Mouse (Mus musculus) kidney, postnatal 10 days (tissue): ENCODE measurements around the gene Plekhh2.

ENCODE experiments used
- DNase-seq: peaks from one replicate; pipeline ENCODE4 v3.0.0; 2021; ENCODE audit warnings: mixed read lengths

Gene Plekhh2

GRCm38 (mm10) chr17:84511682-84512515 is at the start of gene Plekhh2:
Plekhh2 (plus strand) TSS chr17:84511895.
- peak; percentile 93 for DNase-seq

- DNase-seq = peak; percentile 99
Measured at GRCm38 (mm10) chr17:84465753-84466608, 45.7 kb upstream of the Plekhh2 start, which contains the start of gene Thada. Thada (minus strand) TSS chr17:84466205.

GRCm38 (mm10) chr17:84474312-84474711 is 37.4 kb upstream of the Plekhh2 start:
- peak; percentile 46 for DNase-seq

- DNase-seq = no peak
Measured at GRCm38 (mm10) chr17:84477176-84477575, 34.5 kb upstream of the Plekhh2 start.

- DNase-seq = no peak
Measured at GRCm38 (mm10) chr17:84478276-84478675, 33.4 kb upstream of the Plekhh2 start.

- peak; percentile 37 for DNase-seq
Measured at GRCm38 (mm10) chr17:84480464-84481355, 31.0 kb upstream of the Plekhh2 start.

DNA sequence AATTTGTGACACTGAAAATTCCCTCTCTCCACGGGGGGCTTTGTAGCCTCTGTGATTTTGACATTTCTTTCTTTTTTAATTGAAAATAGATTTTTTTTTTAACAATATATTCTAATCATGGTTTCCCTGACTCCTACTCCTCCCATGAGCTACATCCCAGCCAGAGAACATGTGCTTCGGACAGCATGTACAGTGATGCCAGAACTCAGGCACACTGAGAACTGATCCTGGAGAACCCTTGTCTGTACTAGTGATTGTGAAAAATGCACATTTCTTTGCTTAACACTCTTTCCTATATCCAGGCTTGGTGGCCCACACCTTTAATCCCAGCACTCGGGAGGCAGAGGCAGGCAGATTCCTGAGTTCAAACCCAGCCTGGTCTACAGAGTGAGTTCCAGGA is 28.9 kb upstream of the Plekhh2 start:
- no peak for DNase-seq

DNA sequence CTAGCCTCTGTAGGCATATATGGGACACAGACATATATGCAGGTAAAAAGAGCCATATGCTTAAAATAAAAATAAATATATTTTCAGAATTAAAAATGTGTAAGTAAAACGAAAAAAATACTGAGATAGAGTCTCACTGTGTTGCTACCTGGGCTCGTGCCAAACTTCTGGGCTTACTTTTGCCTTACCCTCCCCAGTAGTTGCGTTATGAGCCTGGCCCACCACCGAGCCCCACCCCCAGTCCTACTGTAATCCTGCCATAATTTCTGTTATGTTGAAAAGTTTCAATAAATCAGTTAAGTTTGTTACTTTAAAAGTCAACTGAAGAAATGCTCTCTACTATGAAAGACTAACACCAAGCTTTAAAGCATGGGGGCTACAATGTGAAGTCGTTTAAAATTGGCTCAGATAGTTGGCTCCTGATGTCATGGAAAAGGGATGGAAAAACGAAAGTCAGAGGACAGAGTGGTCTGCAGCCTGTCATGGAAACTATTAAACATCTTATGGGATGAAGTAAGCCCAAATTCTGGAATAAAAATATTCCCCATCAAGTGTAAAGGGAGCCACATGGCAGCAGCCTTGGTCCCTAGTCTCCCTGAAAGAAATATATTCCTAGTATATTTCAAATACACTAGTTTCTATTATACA is 27.9 kb upstream of the Plekhh2 start:
- DNase-seq = peak; percentile 27

DNA sequence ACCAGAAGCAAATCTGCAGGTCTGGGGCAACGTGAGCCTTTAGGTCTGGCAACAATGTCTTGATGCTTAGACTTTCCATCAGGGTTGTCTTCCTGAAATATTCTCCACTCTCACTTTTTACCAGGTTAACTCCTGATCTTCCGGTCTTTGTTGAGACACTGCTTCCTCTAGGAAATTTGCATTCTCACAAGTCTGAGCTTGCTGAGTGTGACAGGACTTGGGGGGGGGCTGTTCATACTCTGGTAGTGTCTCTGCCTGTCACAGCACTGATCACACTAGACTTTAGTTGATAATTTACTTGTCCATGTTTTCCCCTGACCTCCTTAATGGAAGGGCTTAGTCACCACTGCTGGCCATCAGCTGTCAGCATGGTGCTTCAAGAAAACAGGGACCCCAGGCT is 24.3 kb upstream of the Plekhh2 start:
- no peak for DNase-seq

GRCm38 (mm10) chr17:84492255-84492880 is 19.3 kb upstream of the Plekhh2 start:
- no peak for DNase-seq

DNA sequence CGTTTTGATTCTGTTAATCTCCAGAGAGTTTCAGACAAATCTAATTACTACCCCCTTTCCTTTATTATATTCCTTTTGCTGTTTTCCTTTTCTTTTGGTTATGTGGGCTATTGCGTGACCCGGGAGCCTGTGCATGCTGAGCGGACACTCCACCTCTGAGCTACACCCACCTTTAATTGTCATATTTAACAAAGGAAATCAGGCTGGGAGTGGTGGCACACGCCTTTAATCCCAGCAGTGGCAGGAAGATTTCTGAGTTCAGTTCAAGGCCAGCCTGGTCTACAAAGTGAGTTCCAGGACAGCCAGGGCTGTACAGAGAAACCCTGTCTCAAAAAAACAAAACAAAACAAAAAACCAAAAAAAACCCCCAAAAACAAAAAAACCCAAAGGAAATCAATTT is 14.7 kb upstream of the Plekhh2 start:
- DNase-seq = no peak

- DNase-seq = no peak
Measured at GRCm38 (mm10) chr17:84497559-84497958, 14.1 kb upstream of the Plekhh2 start.

DNA sequence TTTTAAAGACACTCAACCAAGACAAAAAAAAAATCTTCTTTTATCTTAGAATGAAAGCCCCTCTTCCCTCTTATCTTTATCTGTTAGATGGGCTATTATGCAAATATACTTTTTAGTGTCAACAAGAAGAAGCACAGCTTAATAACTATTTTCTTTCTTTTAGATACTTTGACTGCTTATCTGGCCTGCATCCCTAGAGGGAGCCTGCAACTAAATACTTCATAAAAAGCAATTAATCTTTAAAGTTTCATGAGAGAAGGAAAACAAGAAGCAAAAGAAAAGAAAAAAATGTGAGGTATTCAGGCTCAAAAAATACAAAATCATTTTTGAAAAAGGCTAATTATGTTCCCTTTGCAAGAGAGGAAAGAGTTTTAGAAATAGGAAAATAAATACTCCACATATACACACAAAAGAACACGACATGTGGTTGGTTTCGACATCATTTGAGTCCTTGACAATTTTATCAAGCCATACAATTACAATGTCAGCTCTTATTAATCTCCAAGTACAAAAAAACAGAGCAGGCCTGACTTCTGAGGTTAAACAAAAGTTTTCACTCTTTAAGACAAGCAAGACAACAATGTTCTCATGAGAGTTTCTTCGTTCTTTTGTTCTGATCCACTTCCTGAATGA is 13.6 kb upstream of the Plekhh2 start:
- no peak for DNase-seq

GRCm38 (mm10) chr17:84498639-84499038 is 13.1 kb upstream of the Plekhh2 start:
- peak; percentile 70 for DNase-seq

DNA sequence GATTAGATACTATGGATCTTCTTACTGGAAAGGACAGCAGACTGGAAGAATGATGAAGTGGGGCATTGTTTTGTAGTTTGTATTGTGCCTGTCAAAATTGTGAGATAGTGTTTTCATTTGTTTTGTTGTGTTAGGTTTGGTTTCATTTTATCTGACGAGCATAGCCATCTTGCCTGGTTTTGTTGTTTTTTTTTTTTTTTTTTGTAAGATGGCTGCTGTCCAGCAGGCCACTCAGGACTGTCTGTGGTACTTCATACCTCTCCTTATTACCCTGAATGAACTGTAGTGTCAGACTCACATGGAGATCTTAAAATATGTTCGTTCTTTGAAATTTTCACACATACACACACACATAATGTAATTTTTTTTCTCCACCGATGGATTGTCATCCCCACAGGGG is 9.4 kb upstream of the Plekhh2 start:
- DNase-seq = no peak

GRCm38 (mm10) chr17:84505922-84506321 is 5.8 kb upstream of the Plekhh2 start:
- no peak for DNase-seq

DNA sequence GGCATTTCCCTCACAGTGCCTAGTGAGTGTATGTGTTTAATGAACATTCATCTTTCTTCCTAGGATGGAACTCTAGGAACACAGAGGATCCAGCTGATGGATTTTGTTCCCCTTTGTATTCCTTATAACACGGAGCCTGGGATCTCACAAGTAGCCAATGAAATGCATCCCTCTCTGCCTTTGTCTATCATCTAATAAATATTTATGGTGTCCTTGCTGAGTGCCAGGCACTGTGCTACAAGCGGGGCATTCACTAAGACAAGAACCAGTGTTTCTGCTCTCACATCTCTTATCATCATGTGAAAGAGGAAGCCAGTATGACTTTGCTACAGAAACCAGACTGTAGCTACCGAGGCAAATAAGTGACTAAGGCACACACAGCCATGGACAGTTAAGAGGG is 3.0 kb upstream of the Plekhh2 start:
- DNase-seq = no peak

DNA sequence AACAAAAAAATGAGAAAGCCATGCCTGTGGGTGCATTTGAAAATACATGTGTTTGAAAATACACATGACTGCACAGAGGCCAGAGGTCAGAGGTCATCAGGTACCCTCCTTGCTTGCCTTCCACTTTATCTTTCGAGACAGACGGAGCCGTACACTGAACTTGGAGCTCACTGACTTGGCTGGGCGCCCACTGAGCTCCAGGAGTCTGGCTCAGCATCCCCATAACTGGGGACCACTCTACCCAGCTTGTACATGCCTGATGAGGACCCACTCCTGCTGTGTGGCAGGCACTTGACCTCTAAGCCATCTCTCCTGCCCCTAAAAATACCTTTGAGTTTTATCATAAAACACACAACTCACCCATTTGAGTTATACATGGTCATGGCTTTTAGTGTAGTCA is 2.5 kb upstream of the Plekhh2 start:
- DNase-seq = peak; percentile 32

- DNase-seq = peak; percentile 74
Measured at GRCm38 (mm10) chr17:84510355-84510754, 1.3 kb upstream of the Plekhh2 start.

- DNase-seq = no peak
Measured at GRCm38 (mm10) chr17:84510961-84511639, 595 bp upstream of the Plekhh2 start.
